Mouse (Mus musculus): ENCODE measurements around the gene P4ha2.

The P4ha2 gene

DNA sequence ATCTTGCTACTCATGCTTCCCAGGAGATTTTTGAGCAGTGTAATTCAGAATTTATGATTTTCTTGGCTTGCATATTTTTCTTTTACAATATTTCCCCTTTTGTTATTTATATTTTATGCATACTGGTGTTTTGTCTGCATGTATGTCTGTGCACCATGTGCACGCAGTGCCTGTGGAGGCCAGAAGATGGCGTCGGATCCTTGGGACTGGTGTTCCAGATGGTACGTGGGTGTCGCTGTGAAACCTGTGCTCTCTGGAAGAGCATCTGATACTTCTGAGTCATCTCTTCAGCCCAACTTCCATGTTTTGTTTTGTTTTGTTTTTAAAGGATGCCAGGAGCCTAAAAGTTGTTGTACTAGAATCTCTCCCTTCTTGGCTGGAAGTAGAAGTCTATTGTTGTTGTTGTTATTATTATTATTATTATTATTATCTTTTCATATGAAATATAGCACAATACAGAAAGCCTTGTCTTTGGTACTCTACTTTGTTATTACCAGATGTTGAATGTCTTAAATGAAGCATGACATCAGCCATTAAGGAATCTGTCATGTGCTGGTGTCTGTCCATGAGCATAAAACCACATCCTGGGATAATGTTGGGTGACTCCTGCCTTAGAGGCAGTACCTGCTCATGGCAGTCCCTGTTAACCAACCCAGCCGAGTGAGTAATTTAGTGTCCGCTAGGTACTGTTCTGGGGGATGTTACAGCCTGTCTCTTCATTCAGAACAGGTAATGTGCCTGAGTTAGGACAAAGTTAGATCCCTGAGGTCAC is 41.5 kb downstream of the P4ha2 start:
- no peak for DNase-seq

DNA sequence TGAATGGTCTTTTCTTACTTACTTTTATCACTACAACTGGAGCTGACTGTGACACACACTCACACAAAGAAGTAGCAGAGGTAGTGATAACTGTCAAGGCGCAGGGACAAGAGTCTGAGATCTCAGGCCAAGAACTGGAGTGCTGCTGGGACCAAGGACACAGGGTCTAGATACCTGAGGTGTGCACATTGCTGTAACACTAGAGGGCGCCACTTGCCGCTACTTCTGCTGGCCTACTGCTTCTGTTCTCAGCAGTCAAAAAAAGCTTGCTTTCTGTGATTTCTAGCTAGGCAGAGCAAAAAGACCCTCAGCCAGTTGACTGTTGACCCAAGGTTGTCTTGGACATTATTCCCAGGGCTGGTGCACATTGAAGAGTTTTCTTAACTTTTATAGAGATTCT is 45.0 kb downstream of the P4ha2 start:
- peak; percentile 81 for DNase-seq

DNA sequence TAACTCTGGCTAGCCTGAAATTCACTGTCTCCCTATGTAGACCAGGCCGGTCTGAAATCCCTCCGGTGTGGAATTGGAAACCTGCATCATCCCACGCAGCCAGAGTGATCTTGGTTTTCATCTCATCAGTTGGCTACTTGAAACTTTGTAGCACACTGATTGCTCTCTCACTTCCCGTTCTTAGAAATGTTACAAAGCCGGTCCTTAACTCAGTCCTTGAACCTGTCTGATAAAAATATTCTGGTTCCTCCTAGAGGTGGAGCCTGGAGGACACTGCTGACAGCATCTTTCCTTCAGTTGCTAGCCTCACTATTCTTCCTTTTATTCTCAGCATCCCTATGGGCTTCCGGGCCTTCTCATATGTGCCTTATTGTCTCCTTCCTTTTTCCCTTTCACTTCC is 46.1 kb downstream of the P4ha2 start:
- DNase-seq, result no peak

DNA sequence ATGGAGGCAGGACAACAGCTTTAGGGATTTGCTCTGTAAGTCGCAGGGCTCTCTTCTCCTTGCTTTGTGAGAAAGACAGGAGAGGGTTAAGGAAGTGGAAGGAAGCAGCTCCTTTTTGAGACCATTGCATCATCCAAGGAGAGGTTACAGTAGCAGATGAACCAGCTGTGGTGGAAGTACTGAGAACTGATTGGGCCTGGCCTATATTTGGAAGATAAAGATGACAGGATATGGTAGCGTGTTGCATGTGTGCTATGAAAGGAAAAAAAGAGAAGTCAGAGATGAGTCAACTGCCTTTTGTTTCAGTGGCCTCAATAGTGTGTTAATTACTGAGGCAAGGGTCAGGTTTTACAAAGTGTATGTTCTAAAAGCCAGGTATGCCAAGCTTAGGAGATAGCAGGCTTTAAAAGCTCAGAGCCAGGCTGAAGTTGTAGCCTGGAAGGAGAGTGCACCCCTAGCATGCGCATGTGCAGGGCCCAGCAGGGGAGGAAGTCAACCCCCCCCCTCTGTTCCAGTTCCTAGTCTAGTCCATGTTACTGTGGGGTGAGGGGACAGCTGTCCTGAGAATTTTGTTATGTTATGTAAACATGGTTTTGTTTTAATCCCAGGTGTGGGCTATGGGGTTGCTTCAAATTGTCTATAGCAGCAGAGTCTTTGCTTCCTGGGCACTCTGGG is 50.0 kb downstream of the P4ha2 start:
- no peak for DNase-seq

DNA sequence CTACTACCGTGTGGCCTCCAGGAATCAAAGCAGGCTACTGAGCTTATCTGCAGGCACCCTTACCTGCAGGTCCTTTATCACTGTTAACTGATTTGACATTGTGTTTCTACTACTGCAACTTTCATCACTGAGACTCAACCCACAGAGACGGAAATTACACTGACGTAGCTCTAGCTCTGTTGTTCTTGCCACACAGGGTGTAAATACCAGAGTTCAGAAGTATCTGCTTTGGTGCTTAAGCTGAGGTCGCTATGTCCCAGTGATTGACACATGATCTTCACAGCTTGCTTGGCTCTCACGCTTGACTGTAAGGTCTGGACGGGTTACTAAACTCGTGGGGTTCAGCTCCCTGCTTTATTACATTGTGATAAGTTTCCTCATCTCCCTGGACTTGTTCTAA is 51.2 kb downstream of the P4ha2 start:
- DNase-seq, result no peak

DNA sequence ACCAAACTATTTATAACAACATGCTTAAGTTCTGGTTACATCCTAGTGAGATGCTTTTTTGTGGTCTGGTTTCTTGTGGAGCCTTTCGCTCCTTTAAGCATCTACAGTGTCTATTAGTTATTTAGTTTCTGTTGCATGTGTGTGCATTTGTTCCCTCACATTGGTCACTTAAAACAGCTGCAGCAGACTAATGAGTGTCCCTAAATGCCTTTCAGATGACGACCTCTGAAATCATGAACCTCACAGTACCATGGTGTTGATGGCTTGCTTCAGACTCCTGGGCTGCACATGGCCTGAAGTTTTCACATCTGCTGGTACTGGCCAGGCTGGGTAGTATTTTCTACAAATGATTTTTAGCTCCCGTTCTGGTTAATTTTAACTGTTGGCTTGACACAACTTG is 53.1 kb downstream of the P4ha2 start:
- DNase-seq, result no peak

DNA sequence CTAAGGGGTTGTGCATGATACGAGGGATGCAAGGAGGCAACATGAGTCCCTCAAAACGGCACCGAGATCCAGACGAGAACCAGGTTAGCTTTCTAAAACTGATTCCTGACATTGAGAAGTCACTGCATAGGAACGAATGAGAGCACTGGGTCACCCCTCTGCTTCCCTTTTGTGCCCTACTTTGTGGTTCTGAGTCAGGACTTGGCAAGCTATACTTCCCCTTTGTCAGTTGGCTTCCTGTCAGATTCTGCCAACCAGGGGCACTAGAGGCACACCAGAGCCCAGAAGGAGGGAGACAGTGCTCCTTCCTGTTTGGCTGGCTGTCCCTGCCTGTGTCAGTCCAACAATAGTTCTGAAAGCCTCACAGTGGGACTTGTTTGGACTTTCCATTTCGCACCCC is 56.0 kb downstream of the P4ha2 start:
- DNase-seq, result peak; percentile 80

DNA sequence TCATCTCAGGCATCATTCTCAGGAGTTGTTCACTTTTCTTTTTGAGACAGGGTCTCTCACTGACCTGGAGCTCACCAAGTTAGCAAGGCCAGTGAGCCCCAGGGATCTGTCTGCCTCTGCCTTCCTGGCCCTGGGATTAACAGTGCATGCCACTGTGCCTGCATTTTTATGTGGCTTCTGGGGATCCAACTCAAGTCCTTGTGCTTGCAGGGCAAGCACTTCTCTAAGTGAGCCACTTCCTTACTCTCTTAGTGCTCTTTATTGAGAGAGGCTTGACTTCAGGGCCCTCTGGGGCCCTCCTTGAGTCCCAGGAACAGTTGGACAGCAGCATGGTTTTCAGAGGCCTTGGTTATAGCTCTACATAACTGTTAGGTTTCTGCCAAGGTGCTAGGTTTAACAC is 56.6 kb downstream of the P4ha2 start:
- no peak for DNase-seq

DNA sequence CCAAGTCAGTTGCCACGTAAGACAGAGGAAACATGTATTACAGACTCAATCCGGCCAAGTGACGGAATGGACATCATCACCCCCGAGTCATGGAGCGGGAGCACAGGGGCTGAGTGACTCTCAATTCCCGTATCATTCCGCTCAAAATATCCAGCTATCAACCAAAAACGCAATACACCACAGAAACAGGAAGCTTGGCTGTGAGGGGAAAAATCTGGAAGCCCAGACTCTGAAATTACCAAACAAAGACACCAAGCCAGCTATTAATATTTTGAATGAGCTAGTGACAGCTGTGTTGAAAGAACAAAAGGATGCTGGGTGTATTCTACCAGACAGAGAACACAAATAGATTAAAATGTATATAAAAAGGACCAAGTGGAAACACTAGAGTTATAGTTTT is 57.7 kb downstream of the P4ha2 start:
- DNase-seq, result no peak

DNA sequence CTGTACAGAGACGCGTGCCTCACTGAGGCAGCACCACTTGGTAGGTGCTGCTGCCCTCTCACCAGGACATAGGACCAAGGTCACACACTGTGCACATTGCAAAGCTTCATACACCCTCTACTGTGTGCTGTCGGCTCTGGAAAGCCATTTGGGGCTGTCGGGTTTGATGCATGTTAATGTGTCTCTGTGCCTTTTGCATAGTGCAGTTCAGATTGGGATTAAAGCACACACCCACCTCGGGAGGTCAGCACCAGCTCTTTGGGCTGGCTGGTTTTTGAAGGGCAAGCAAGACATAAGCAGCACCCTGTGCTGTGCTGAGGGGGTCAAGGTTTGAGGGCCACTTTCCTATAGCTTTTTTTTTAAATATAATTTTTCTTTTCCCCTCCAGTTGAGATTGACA is 60.5 kb downstream of the P4ha2 start:
- no peak for DNase-seq

DNA sequence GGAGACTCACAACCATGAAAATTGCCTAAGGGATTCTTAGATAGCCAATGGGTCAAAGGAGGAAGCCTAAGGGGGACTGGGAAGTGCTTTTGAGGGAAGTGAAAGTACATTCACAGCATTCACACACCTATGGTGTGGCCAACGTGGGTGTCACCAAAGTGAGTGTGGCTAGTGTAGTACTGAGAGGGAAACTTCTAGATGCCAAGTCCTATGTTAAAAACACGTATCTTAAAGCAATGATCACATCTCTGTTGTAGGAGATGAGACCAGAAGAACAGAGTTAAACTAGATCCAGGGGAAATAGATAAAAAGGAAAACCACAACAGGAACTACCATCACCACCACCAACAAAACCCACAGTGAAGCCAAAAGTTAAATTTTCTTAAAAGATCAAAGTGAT is 61.0 kb downstream of the P4ha2 start:
- no peak for DNase-seq

DNA sequence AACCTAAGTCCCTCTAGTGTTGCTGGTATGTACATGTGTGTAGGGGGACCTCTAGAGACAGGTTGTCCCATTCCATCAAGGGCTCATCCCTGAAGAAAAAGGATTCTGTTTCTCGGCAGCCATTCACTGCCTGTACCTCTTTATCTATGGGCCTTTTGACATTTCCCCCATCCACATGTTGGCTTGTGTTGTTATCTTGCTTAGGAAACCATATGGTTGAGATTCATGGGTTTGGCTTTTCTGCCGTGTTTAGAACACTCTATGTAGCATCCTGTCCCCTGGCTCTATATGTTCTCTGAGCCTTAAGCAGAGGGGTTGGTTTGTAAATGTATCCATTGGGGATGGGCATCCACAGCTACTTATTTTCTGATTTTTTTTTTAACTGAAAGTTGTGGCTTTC is 61.6 kb downstream of the P4ha2 start:
- DNase-seq, result no peak

DNA sequence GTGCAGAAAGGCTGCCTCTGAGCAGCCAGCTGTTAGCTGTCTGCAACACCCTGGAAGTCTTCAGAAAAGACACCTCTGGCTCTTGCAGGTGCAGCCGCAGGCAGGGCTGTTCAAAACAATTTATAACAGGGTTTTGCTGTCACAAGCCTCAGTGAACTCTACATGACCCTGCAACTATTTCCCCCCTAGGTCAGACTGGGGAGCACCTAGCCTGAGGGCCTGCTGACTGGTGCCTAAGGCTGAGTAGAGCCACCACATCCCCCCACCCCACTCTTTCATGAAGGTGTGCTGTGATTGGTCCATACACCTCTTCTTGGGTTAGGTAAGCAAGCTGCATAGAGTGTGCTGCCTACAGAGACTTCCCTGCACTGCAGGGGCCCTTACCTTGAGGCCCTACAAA is 63.1 kb downstream of the P4ha2 start:
- peak; percentile 35 for DNase-seq

DNA sequence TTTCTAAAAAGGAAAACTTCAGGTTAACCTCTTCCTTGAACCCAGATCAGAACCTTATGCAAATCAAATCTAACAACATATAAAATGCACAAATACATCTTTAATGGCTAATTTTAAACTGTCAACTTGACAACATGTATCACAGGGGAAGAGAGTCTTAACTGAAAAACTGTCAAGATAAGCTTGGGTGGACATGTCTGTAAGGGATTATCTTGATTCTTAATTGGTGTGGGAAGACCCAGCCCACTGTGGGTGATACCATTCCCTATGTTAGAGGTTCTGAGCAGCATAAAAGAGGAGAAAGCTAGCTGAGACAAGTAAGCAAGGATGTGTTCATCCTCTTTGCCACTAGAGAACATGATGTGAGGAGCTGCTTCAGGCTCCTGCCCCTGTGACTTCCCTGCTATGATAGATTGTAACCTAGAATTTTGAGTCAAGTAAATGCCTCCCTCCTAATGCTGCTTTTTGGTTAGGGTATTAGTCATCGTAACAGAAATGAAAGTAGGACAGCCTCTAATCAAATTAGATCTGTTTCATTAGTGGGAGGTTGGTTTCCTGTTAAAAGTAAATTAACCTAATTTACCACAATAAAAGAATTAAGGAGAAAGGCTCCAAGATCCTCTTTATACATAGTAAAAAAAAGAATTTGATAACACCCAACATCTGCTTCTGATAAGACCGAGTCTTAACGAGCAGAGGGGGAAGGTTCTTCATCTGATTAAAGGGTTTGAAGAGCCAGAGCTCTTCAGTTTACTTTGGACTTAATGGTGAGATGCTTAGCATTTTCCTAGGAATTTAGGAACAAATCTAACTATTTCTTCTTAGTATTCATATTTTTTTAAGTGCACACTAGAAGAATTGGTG is 69.8 kb downstream of the P4ha2 start:
- DNase-seq, result no peak

DNA sequence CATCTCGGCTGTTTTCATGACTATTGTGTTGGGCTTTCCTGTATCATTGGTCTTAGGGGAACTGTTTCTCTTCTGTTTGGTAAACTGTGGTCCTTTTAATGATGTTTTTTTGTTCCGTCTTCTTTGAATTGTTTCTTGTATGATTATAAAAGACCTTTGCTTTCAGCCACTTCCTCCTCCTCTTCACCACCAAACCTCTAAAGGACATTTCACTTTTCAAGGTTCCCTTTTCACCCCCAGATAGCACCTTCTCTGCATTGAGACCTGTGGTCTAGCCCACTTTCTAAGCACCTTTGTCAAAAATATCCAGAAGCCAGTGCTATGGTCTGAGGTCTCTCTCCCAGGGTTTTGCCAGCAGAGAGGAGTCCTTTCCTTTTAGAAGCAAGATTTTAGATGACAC is 71.3 kb downstream of the P4ha2 start:
- DNase-seq, result no peak

DNA sequence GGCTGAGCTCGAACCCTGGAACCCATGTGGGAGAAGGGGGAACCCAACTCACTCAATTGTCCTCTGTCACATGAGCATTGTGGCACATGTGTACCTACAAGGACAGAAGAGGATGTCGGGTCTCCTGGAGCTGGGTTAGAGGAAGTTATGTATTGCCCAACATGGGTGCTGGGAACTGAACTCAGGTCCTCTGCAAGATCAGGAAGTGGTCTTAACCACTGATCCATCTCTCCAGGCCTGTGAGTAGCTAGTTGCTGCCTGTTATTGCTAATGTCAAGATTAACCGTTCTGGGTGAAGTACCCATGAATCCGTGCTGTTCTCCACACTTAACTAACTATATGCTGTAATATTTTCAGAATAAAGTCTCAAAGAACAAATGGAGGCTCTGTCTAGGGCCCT is 74.3 kb downstream of the P4ha2 start:
- DNase-seq, result no peak

DNA sequence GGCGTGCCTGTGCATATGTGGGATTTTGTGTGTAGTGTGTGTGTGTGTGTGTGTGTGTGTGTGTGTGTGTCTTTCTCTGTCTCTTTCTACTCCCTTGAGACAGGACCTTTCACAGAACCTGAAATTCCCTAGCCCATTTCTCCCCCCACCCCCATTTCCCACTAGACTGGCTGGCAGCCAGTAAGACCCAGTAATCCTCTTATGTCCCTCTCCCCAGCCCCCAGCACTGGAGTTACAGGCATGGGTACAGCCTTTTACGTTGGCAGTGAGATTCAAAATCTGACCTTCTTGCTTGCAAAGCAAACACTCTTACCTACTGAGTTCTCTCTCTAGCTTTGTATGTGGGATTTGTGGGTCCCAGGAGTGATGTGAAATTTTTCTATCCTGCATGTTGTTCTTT is 75.0 kb downstream of the P4ha2 start:
- DNase-seq, result no peak
